ENCODE assay signal across 9 mouse cellular contexts in the genomic region with DNA sequence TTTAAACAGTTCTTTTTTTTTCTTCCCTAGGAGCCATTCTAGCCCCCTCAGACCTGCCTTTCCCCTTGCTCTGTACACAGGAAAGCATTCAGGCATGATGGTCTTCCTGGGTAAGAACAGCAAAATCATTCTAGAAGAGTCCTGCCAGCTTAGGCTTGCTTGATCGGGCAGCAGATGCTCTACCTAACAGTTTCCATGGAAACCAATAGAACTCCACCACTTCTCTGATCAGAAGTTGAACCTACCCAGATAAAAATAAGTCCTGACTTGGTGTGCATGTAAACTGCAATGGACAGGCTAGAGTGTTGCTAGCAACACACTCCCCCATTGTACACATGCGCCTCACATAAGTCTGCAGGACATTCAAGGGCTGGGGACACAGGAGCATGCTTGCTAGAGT. TPM values are rescaled to one million over a fixed set of nuclear protein-coding genes. Genes with fewer than 3 reads are reported as not detected.
DNase-seq lines count a peak whose midpoint lies in the region; ATAC-seq and TF ChIP-seq lines count a peak whose summit lies in the region.
"Had no signal": no experiment of that assay in that cellular context is flagged by ENCODE, and none has a peak within 500 bp of the region (broad histone marks: within the 10 kb centered on the region; RNA-seq: fewer than 3 reads in every experiment).

No protein-coding gene starts in this region.

- no peaks in the 10 kb centered on the region for H3K36me3 ChIP-seq in forebrain, embryonic 15.5 days
- peaks cover 31% of the 10 kb centered on the region for H3K36me3 ChIP-seq in forebrain, embryonic 12.5 days (replicated peaks)
- 0 out of 2 replicates have a peak, but pooled peaks cover 2% of the 10 kb centered on the region for H3K36me3 ChIP-seq in hindbrain, embryonic 16.5 days (ENCODE audit: control insufficient read depth, insufficient read depth, low read length)
- H3K36me3 ChIP-seq in hindbrain, embryonic 12.5 days, result no peaks in the 10 kb centered on the region
- no peaks in the 10 kb centered on the region for H3K36me3 ChIP-seq in limb, embryonic 14.5 days (ENCODE audit: control insufficient read depth, insufficient read depth, low read length)
- no peaks in the 10 kb centered on the region for H3K36me3 ChIP-seq in limb, embryonic 10.5 days
- no peaks in the 10 kb centered on the region for H3K36me3 ChIP-seq in limb, embryonic 15.5 days

- WGBS in forebrain, embryonic 15.5 days, result 87% methylated on average over 2 of the region's 2 CpGs
- 91% methylated on average over 2 of the region's 2 CpGs for WGBS in forebrain, embryonic 12.5 days
- WGBS in hindbrain, embryonic 16.5 days, result 70% methylated on average over 2 of the region's 2 CpGs
- 95% methylated on average over 2 of the region's 2 CpGs for WGBS in hindbrain, embryonic 12.5 days
- 81% methylated on average over 2 of the region's 2 CpGs for WGBS in limb, embryonic 14.5 days
- 93% methylated on average over 2 of the region's 2 CpGs for WGBS in limb, embryonic 10.5 days
- 86% methylated on average over 2 of the region's 2 CpGs for WGBS in limb, embryonic 15.5 days

- no peak overlapping the region for H3K4me2 ChIP-seq in forebrain, embryonic 15.5 days (replicated peaks)
- no peak overlapping the region for H3K4me2 ChIP-seq in forebrain, embryonic 12.5 days
- no peak overlapping the region for H3K4me2 ChIP-seq in hindbrain, embryonic 16.5 days (ENCODE audit: low read length)
- no peak overlapping the region for H3K4me2 ChIP-seq in hindbrain, embryonic 12.5 days (replicated peaks)
- H3K4me2 ChIP-seq in limb, embryonic 14.5 days (replicated peaks; ENCODE audit: low read depth, low read length, severe bottlenecking), result no peak overlapping the region
- H3K4me2 ChIP-seq in limb, embryonic 15.5 days, result no peak overlapping the region

- no peak for DNase-seq in limb, embryonic 14.5 days (ENCODE audit: low spot score)
- DNase-seq in limb, embryonic 10.5 days (ENCODE audit: low spot score), result no peak
- no peak for DNase-seq in cerebellum, postnatal 25 days

- H3K9me3 ChIP-seq in forebrain, embryonic 15.5 days, result no peaks in the 10 kb centered on the region
- no peaks in the 10 kb centered on the region for H3K9me3 ChIP-seq in forebrain, embryonic 12.5 days
- H3K9me3 ChIP-seq in hindbrain, embryonic 16.5 days (ENCODE audit: control insufficient read depth, low read length), result no peaks in the 10 kb centered on the region
- H3K9me3 ChIP-seq in hindbrain, embryonic 12.5 days (replicated peaks), result no peaks in the 10 kb centered on the region
- H3K9me3 ChIP-seq in limb, embryonic 14.5 days (ENCODE audit: control insufficient read depth, low read length), result no peaks in the 10 kb centered on the region
- no peaks in the 10 kb centered on the region for H3K9me3 ChIP-seq in limb, embryonic 10.5 days (replicated peaks)
- no peaks in the 10 kb centered on the region for H3K9me3 ChIP-seq in limb, embryonic 15.5 days

- TF ChIP-seq POLR2A in limb, embryonic 14.5 days (IDR thresholded peaks at IDR 0.05; ENCODE audit: borderline replicate concordance, extremely low read depth, insufficient read depth, insufficient read length), result no peak

- H3K9ac ChIP-seq in forebrain, embryonic 15.5 days (replicated peaks), result no peak overlapping the region
- no peak overlapping the region for H3K9ac ChIP-seq in forebrain, embryonic 12.5 days
- H3K9ac ChIP-seq in hindbrain, embryonic 16.5 days (ENCODE audit: low read depth, low read length), result no peak overlapping the region
- no peak overlapping the region for H3K9ac ChIP-seq in hindbrain, embryonic 12.5 days
- H3K9ac ChIP-seq in limb, embryonic 14.5 days (ENCODE audit: low read depth, low read length, severe bottlenecking), result no peak overlapping the region
- H3K9ac ChIP-seq in limb, embryonic 15.5 days, result no peak overlapping the region
- H3K9ac ChIP-seq: liver, postnatal 0 days had no signal

- no peak for ATAC-seq in forebrain, embryonic 15.5 days (replicated peaks)
- no peak for ATAC-seq in forebrain, embryonic 12.5 days (ENCODE audit: low FRiP score)
- peak; percentile 48; the same call in 1 of the 2 replicates for ATAC-seq in hindbrain, embryonic 16.5 days
- ATAC-seq in hindbrain, embryonic 12.5 days (ENCODE audit: low FRiP score), result no peak
- ATAC-seq in limb, embryonic 14.5 days (ENCODE audit: low FRiP score, low read depth), result no peak
- ATAC-seq in limb, embryonic 15.5 days (ENCODE audit: insufficient number of reproducible peaks, low FRiP score, low TSS enrichment, low read depth), result no peak

- no peaks in the 10 kb centered on the region for H3K27me3 ChIP-seq in forebrain, embryonic 15.5 days
- no peaks in the 10 kb centered on the region for H3K27me3 ChIP-seq in forebrain, embryonic 12.5 days
- no peaks in the 10 kb centered on the region for H3K27me3 ChIP-seq in hindbrain, embryonic 16.5 days (replicated peaks; ENCODE audit: control insufficient read depth, insufficient read depth, low read length)
- H3K27me3 ChIP-seq in hindbrain, embryonic 12.5 days, result no peaks in the 10 kb centered on the region
- no peaks in the 10 kb centered on the region for H3K27me3 ChIP-seq in limb, embryonic 14.5 days (ENCODE audit: control insufficient read depth, insufficient read depth, low read length)
- no peaks in the 10 kb centered on the region for H3K27me3 ChIP-seq in limb, embryonic 10.5 days (ENCODE audit: low read depth, poor library complexity, severe bottlenecking)
- no peaks in the 10 kb centered on the region for H3K27me3 ChIP-seq in limb, embryonic 15.5 days

- no peak overlapping the region for H3K4me3 ChIP-seq in forebrain, embryonic 15.5 days
- no peak overlapping the region for H3K4me3 ChIP-seq in forebrain, embryonic 12.5 days (replicated peaks)
- no peak overlapping the region for H3K4me3 ChIP-seq in hindbrain, embryonic 16.5 days (ENCODE audit: low read length)
- no peak overlapping the region for H3K4me3 ChIP-seq in hindbrain, embryonic 12.5 days
- no peak overlapping the region for H3K4me3 ChIP-seq in limb, embryonic 14.5 days (replicated peaks; ENCODE audit: low read length)
- no peak overlapping the region for H3K4me3 ChIP-seq in limb, embryonic 10.5 days
- no peak overlapping the region for H3K4me3 ChIP-seq in limb, embryonic 15.5 days

- H3K4me1 ChIP-seq in forebrain, embryonic 15.5 days, result peaks cover 5% of the 10 kb centered on the region; the same call in 1 of the 2 replicates
- H3K4me1 ChIP-seq in forebrain, embryonic 12.5 days, result no peaks in the 10 kb centered on the region
- H3K4me1 ChIP-seq in hindbrain, embryonic 16.5 days (ENCODE audit: control insufficient read depth, insufficient read depth, low read depth, low read length), result peaks cover 14% of the 10 kb centered on the region
- 0 out of 2 replicates have a peak, but pooled peaks cover 3% of the 10 kb centered on the region for H3K4me1 ChIP-seq in hindbrain, embryonic 12.5 days
- H3K4me1 ChIP-seq in limb, embryonic 14.5 days (ENCODE audit: control insufficient read depth, insufficient read depth, low read length), result peaks cover 12% of the 10 kb centered on the region
- H3K4me1 ChIP-seq in limb, embryonic 10.5 days, result peaks cover 6% of the 10 kb centered on the region; the same call in 1 of the 2 replicates
- peaks cover 18% of the 10 kb centered on the region for H3K4me1 ChIP-seq in limb, embryonic 15.5 days

- H3K27ac ChIP-seq in forebrain, embryonic 15.5 days (replicated peaks), result 0 out of 2 replicates have a peak overlapping the region, but pooled peaks have one; percentile 11
- H3K27ac ChIP-seq in forebrain, embryonic 12.5 days, result no peak overlapping the region
- H3K27ac ChIP-seq in hindbrain, embryonic 16.5 days (ENCODE audit: low read depth, low read length), result peak overlapping the region; percentile 49
- no peak overlapping the region for H3K27ac ChIP-seq in hindbrain, embryonic 12.5 days
- H3K27ac ChIP-seq in limb, embryonic 14.5 days (replicated peaks; ENCODE audit: low read depth, low read length), result peak overlapping the region; percentile 20; the same call in 1 of the 2 replicates
- no peak overlapping the region for H3K27ac ChIP-seq in limb, embryonic 10.5 days
- H3K27ac ChIP-seq in limb, embryonic 15.5 days, result peak overlapping the region; percentile 13; the same call in 1 of the 2 replicates

RNA-seq across cellular contexts. Expression of gene Slc39a9, which starts 39.5 kb away (rescaled TPM):
- polyA plus RNA-seq in forebrain, embryonic 15.5 days (2015; fragmentation: Nextera tagmentation; extraction: Ambion mirVana), result 25.4 and 26.0 TPM in 2 replicates
- polyA plus RNA-seq in forebrain, embryonic 12.5 days (2016; fragmentation: Nextera tagmentation; extraction: Ambion mirVana), result 29.2 TPM in 2 replicates
- polyA plus RNA-seq in hindbrain, embryonic 16.5 days (2015; fragmentation: Nextera tagmentation; extraction: Ambion mirVana), result 23.8 and 26.7 TPM in 2 replicates
- 29.0 and 30.1 TPM in 2 replicates for polyA plus RNA-seq in hindbrain, embryonic 12.5 days (2016; fragmentation: Nextera tagmentation; extraction: Ambion mirVana)
- 29.1 and 40.6 TPM in 2 replicates for polyA plus RNA-seq in limb, embryonic 14.5 days (2012; rRNA removed)
- polyA plus RNA-seq in limb, embryonic 14.5 days (2014; fragmentation: Nextera tagmentation; extraction: Ambion mirVana), result 26.9 and 28.0 TPM in 2 replicates
- polyA plus RNA-seq in limb, embryonic 10.5 days (2016; fragmentation: Nextera tagmentation; extraction: Ambion mirVana), result 24.7 and 26.0 TPM in 2 replicates
- 24.4 and 24.9 TPM in 2 replicates for polyA plus RNA-seq in limb, embryonic 15.5 days (2015; fragmentation: Nextera tagmentation; extraction: Ambion mirVana)

RNA-seq across cellular contexts. Expression of gene Erh, which starts 39.9 kb away (rescaled TPM):
- polyA plus RNA-seq in forebrain, embryonic 15.5 days (2015; fragmentation: Nextera tagmentation; extraction: Ambion mirVana), result 315 and 344 TPM in 2 replicates
- polyA plus RNA-seq in forebrain, embryonic 12.5 days (2016; fragmentation: Nextera tagmentation; extraction: Ambion mirVana), result 332 and 370 TPM in 2 replicates
- 251 and 253 TPM in 2 replicates for polyA plus RNA-seq in hindbrain, embryonic 16.5 days (2015; fragmentation: Nextera tagmentation; extraction: Ambion mirVana)
- 259 and 299 TPM in 2 replicates for polyA plus RNA-seq in hindbrain, embryonic 12.5 days (2016; fragmentation: Nextera tagmentation; extraction: Ambion mirVana)
- 290 and 355 TPM in 2 replicates for polyA plus RNA-seq in limb, embryonic 14.5 days (2012; rRNA removed)
- polyA plus RNA-seq in limb, embryonic 14.5 days (2014; fragmentation: Nextera tagmentation; extraction: Ambion mirVana), result 285 and 294 TPM in 2 replicates
- polyA plus RNA-seq in limb, embryonic 10.5 days (2016; fragmentation: Nextera tagmentation; extraction: Ambion mirVana), result 520 and 554 TPM in 2 replicates
- 232 and 259 TPM in 2 replicates for polyA plus RNA-seq in limb, embryonic 15.5 days (2015; fragmentation: Nextera tagmentation; extraction: Ambion mirVana)

Comparison
In these comparisons a context has a peak if more than half of its experiments do, and no peak if none do; other contexts are left out.
1. H3K27ac ChIP-seq: peak in forebrain, embryonic 15.5 days (single experiment), hindbrain, embryonic 16.5 days (single experiment), limb, embryonic 14.5 days (single experiment) and limb, embryonic 15.5 days (single experiment); none in forebrain, embryonic 12.5 days (single experiment), hindbrain, embryonic 12.5 days (single experiment) and limb, embryonic 10.5 days (single experiment).